In the genomic region with DNA sequence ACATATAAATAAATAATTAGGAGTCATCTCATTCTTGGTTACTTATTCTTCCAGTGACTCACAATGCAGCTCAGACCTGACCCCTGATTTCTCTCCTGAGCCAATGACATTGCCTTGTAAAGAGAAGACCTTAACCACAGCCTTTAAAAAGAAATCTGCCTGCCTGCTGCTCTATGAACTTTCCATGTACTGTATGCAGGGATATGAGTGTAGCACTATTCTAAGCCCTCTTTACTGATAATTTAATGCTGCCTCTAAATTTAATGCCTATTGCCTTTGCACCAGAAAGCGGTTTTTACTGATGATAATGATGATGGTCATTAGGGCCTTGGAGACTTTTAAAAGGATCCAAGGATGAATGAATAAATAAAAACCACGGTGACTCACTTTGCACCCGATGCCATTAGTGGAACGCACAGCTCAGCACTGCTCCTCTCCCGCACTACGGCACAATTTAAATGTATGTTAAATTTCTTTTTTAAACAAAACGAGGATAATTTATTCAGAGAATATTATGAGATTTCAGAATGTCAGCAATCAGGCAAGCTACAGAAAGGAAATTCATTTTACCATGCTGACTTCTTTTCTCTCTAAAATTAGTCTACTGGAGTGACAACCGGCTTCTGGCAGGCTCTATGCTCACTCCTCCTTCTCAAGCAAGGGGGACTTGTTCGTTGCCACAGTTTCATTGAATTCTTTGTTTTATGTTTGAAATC, we compare ENCODE assay signal across 16 mouse cellular contexts.
DNase-seq lines count a peak whose midpoint lies in the region; ATAC-seq and TF ChIP-seq lines count a peak whose summit lies in the region.
"Had no signal": no experiment of that assay in that cellular context is flagged by ENCODE, and none has a peak within 500 bp of the region (broad histone marks: within the 10 kb centered on the region; RNA-seq: fewer than 3 reads in every experiment).

No protein-coding gene starts in this region.

- no peaks in the 10 kb centered on the region for H3K4me1 ChIP-seq in forebrain, embryonic 15.5 days
- no peaks in the 10 kb centered on the region for H3K4me1 ChIP-seq in forebrain, embryonic 12.5 days
- H3K4me1 ChIP-seq: embryonic facial prominence, embryonic 10.5 days; liver, embryonic 13.5 days had no signal

- H3K36me3 ChIP-seq in forebrain, embryonic 15.5 days, result no peaks in the 10 kb centered on the region
- H3K36me3 ChIP-seq in forebrain, embryonic 12.5 days (replicated peaks), result no peaks in the 10 kb centered on the region
- H3K36me3 ChIP-seq: embryonic facial prominence, embryonic 10.5 days; liver, embryonic 13.5 days had no signal

- H3K4me3 ChIP-seq in forebrain, embryonic 15.5 days, result no peak overlapping the region
- H3K4me3 ChIP-seq in forebrain, embryonic 12.5 days (replicated peaks), result no peak overlapping the region
- H3K4me3 ChIP-seq: embryonic facial prominence, embryonic 10.5 days; erythroblast, embryonic 14.5 days; liver, embryonic 13.5 days had no signal

- TF ChIP-seq CTCF in brain, embryonic 14.5 days (IDR thresholded peaks at IDR 0.05; ENCODE audit: borderline replicate concordance, extremely low read depth, insufficient read depth, insufficient read length), result no peak

- no peak for TF ChIP-seq POLR2A in brain, embryonic 14.5 days (IDR thresholded peaks at IDR 0.05; ENCODE audit: borderline replicate concordance, extremely low read depth, insufficient read depth, insufficient read length, poor library complexity, severe bottlenecking)

- no peak overlapping the region for H3K9ac ChIP-seq in forebrain, embryonic 15.5 days (replicated peaks)
- no peak overlapping the region for H3K9ac ChIP-seq in forebrain, embryonic 12.5 days
- H3K9ac ChIP-seq: liver, embryonic 13.5 days had no signal

- no peaks in the 10 kb centered on the region for H3K9me3 ChIP-seq in forebrain, embryonic 15.5 days
- H3K9me3 ChIP-seq in forebrain, embryonic 12.5 days, result no peaks in the 10 kb centered on the region
- H3K9me3 ChIP-seq: embryonic facial prominence, embryonic 10.5 days; liver, embryonic 13.5 days had no signal

- peak overlapping the region; percentile 3; the same call in 1 of the 2 replicates for H3K4me2 ChIP-seq in forebrain, embryonic 15.5 days (replicated peaks)
- H3K4me2 ChIP-seq in forebrain, embryonic 12.5 days, result no peak overlapping the region
- H3K4me2 ChIP-seq: liver, embryonic 13.5 days had no signal

- peak; percentile 30 to 39 for DNase-seq in left cerebral cortex, postnatal 14 days (ENCODE audit: low spot score in 2 of 2)
- no peak for DNase-seq in left cerebral cortex, adult 11 months (ENCODE audit: low spot score)
- DNase-seq in brain, embryonic 14.5 days (ENCODE audit: low read depth), result peak; percentile 57
- peak; percentile 35 to 47 for DNase-seq in right cerebral cortex, postnatal 10 days (ENCODE audit: low spot score in 2 of 2)
- DNase-seq in cerebellum, postnatal 4 days (ENCODE audit: low spot score in 2 of 2), result no peak
- DNase-seq: cerebellum, postnatal 14 days; gastrocnemius, postnatal 10 days; kidney, postnatal 14 days; liver, embryonic 13.5 days; thymus, postnatal 4 days had no signal

- peak; percentile 73; the same call in 1 of the 2 replicates for ATAC-seq in forebrain, embryonic 15.5 days (replicated peaks)
- ATAC-seq in forebrain, embryonic 12.5 days (ENCODE audit: low FRiP score), result no peak
- ATAC-seq: intestine, postnatal 0 days; lung, postnatal 0 days had no signal

- intact Hi-C loops in left cerebral cortex, postnatal 14 days (cut with DNase I), result no loop called here

- peak overlapping the region; percentile 31; the same call in 1 of the 2 replicates for H3K27ac ChIP-seq in forebrain, embryonic 15.5 days (replicated peaks)
- H3K27ac ChIP-seq in forebrain, embryonic 12.5 days, result no peak overlapping the region
- H3K27ac ChIP-seq: embryonic facial prominence, embryonic 10.5 days; liver, embryonic 13.5 days had no signal

- no peaks in the 10 kb centered on the region for H3K27me3 ChIP-seq in forebrain, embryonic 15.5 days
- H3K27me3 ChIP-seq in forebrain, embryonic 12.5 days, result no peaks in the 10 kb centered on the region
- H3K27me3 ChIP-seq: liver, embryonic 13.5 days had no signal

- 52% methylated on average over 9 of the region's 9 CpGs for WGBS in forebrain, embryonic 15.5 days
- WGBS in forebrain, embryonic 12.5 days, result 77% methylated on average over 9 of the region's 9 CpGs

Comparison
In these comparisons a context has a peak if more than half of its experiments do, and no peak if none do; other contexts are left out.
1. DNase-seq: peak in left cerebral cortex, postnatal 14 days (2 of 2), brain, embryonic 14.5 days (single experiment) and right cerebral cortex, postnatal 10 days (2 of 2); none in left cerebral cortex, adult 11 months (single experiment) and cerebellum, postnatal 4 days (0 of 2).